11 mouse cellular contexts compared by ENCODE assay signal in the genomic region with DNA sequence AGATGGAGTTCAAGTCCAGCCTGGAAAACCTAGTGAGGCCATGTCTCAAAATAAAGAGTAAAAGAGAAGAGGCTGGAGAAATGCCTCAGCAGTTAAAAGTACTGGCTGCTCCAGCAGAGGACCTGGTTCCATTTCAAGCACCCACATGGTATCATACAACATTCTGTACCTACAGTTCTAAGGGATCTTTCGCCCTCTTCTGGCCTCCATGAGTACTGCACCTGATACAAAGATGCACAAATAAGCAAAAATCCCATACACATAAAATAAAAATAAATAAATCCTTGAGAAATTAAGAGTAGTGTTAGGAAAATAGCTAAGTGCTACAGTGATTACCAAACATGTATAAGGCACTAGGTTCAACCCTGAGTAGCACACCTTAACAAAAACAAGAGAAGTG. TPM values are rescaled to one million over a fixed set of nuclear protein-coding genes. Genes with fewer than 3 reads are reported as not detected.
A peak's percentile ranks its signal among the peaks of the same experiment; 100 is the strongest.
DNase-seq lines count a peak whose midpoint lies in the region; ATAC-seq and TF ChIP-seq lines count a peak whose summit lies in the region.
"Had no signal": no experiment of that assay in that cellular context is flagged by ENCODE, and none has a peak within 500 bp of the region (broad histone marks: within the 10 kb centered on the region; RNA-seq: fewer than 3 reads in every experiment).

No protein-coding gene starts in this region.

- no peak for ATAC-seq in intestine, postnatal 0 days
- no peak for ATAC-seq in intestine, embryonic 16.5 days
- no peak for ATAC-seq in liver, postnatal 0 days

- no peaks in the 10 kb centered on the region for H3K4me1 ChIP-seq in intestine, postnatal 0 days (replicated peaks; ENCODE audit: control insufficient read depth, insufficient read depth, low read length)
- peaks cover 3% of the 10 kb centered on the region; the same call in 1 of the 2 replicates for H3K4me1 ChIP-seq in intestine, embryonic 16.5 days (ENCODE audit: control insufficient read depth, insufficient read depth, low read length)
- H3K4me1 ChIP-seq in liver, postnatal 0 days (ENCODE audit: insufficient read depth): peaks cover 9% of the 10 kb centered on the region; the same call in 1 of the 2 replicates

- H3K27me3 ChIP-seq in intestine, postnatal 0 days (replicated peaks; ENCODE audit: control insufficient read depth, insufficient read depth, low read length): no peaks in the 10 kb centered on the region
- no peaks in the 10 kb centered on the region for H3K27me3 ChIP-seq in intestine, embryonic 16.5 days (replicated peaks; ENCODE audit: control insufficient read depth, insufficient read depth, low read length)
- H3K27me3 ChIP-seq in liver, postnatal 0 days (ENCODE audit: insufficient read depth, low read length): peaks cover 4% of the 10 kb centered on the region; the same call in 1 of the 2 replicates
- H3K27me3 ChIP-seq: heart, embryonic 13.5 days had no signal

- no peak for TF ChIP-seq EP300 in liver, postnatal 0 days (IDR thresholded peaks at IDR 0.05; ENCODE audit: low read depth)

- H3K4me2 ChIP-seq in intestine, postnatal 0 days (replicated peaks; ENCODE audit: low read depth): no peak overlapping the region
- H3K4me2 ChIP-seq in intestine, embryonic 16.5 days (ENCODE audit: low read depth, low read length): no peak overlapping the region
- H3K4me2 ChIP-seq in liver, postnatal 0 days (ENCODE audit: low read depth, low read length): no peak overlapping the region
- H3K4me2 ChIP-seq: embryonic facial prominence, embryonic 12.5 days; heart, embryonic 13.5 days; lung, embryonic 15.5 days had no signal

- TF ChIP-seq CTCF in intestine, postnatal 0 days (IDR thresholded peaks at IDR 0.05; ENCODE audit: low read depth): peak; percentile 71
- TF ChIP-seq CTCF in liver, postnatal 0 days (IDR thresholded peaks at IDR 0.05; ENCODE audit: low read depth): peak; percentile 71

- H3K9ac ChIP-seq in intestine, postnatal 0 days (ENCODE audit: low read depth, low read length): no peak overlapping the region
- H3K9ac ChIP-seq in intestine, embryonic 16.5 days (ENCODE audit: low read depth, low read length): no peak overlapping the region
- H3K9ac ChIP-seq in liver, postnatal 0 days (replicated peaks): no peak overlapping the region
- H3K9ac ChIP-seq: embryonic facial prominence, embryonic 12.5 days; heart, embryonic 13.5 days; lung, embryonic 15.5 days had no signal

- H3K4me3 ChIP-seq in intestine, postnatal 0 days (ENCODE audit: low read depth, low read length): no peak overlapping the region
- H3K4me3 ChIP-seq in intestine, embryonic 16.5 days (ENCODE audit: low read length): no peak overlapping the region
- H3K4me3 ChIP-seq in liver, postnatal 0 days (ENCODE audit: low read depth, low read length): no peak overlapping the region
- H3K4me3 ChIP-seq: embryonic facial prominence, embryonic 12.5 days; heart, embryonic 13.5 days; lung, embryonic 15.5 days had no signal

- no peaks in the 10 kb centered on the region for H3K9me3 ChIP-seq in intestine, postnatal 0 days (ENCODE audit: control insufficient read depth)
- peaks cover 4% of the 10 kb centered on the region for H3K9me3 ChIP-seq in intestine, embryonic 16.5 days (ENCODE audit: control insufficient read depth, low read length)
- H3K9me3 ChIP-seq in liver, postnatal 0 days (ENCODE audit: low read length): peaks cover 3% of the 10 kb centered on the region
- H3K9me3 ChIP-seq: lung, embryonic 15.5 days had no signal

- DNase-seq in 416B (ENCODE audit: low read depth) (peak; percentile 34), ES-CJ7 (ENCODE audit: low read depth, low spot score) (peak; percentile 63), MN1 (ENCODE audit: low spot score) (no peak)
- DNase-seq in liver, postnatal 0 days: no peak
- DNase-seq in cerebellum, postnatal 4 days (ENCODE audit: low spot score in 2 of 2): no peak
- DNase-seq: layer of hippocampus, postnatal 36 days had no signal

- 61% methylated on average over 1 of the region's 1 CpGs for WGBS in intestine, postnatal 0 days
- 47% methylated on average over 1 of the region's 1 CpGs for WGBS in intestine, embryonic 16.5 days
- 60% methylated on average over 1 of the region's 1 CpGs for WGBS in liver, postnatal 0 days (ENCODE audit: insufficient replicate concordance)

- H3K27ac ChIP-seq in intestine, postnatal 0 days (ENCODE audit: low read depth, low read length): no peak overlapping the region
- no peak overlapping the region for H3K27ac ChIP-seq in intestine, embryonic 16.5 days (ENCODE audit: low read length)
- H3K27ac ChIP-seq in liver, postnatal 0 days (ENCODE audit: low read depth): no peak overlapping the region
- H3K27ac ChIP-seq: embryonic facial prominence, embryonic 12.5 days; heart, embryonic 13.5 days; lung, embryonic 15.5 days had no signal

- no peaks in the 10 kb centered on the region for H3K36me3 ChIP-seq in intestine, postnatal 0 days (ENCODE audit: control insufficient read depth, insufficient read depth)
- no peaks in the 10 kb centered on the region; the same call in 1 of the 2 replicates for H3K36me3 ChIP-seq in intestine, embryonic 16.5 days (ENCODE audit: control insufficient read depth, insufficient read depth, low read length)
- H3K36me3 ChIP-seq in liver, postnatal 0 days (replicated peaks; ENCODE audit: insufficient read depth, low read length): no peaks in the 10 kb centered on the region
- H3K36me3 ChIP-seq: embryonic facial prominence, embryonic 12.5 days; heart, embryonic 13.5 days; lung, embryonic 15.5 days had no signal

RNA-seq across cellular contexts. Expression of gene Dpf3, which starts 4.1 kb away (rescaled TPM):
- 5.1 and 5.9 TPM in 2 replicates for polyA plus RNA-seq in intestine, postnatal 0 days (2015; fragmentation: Nextera tagmentation; extraction: Ambion mirVana)
- polyA plus RNA-seq in intestine, embryonic 16.5 days (2015; fragmentation: Nextera tagmentation; extraction: Ambion mirVana): 7.4 and 8.0 TPM in 2 replicates
- 4.5 and 7.5 TPM in 2 replicates for polyA plus RNA-seq in liver, postnatal 0 days (2015; fragmentation: Nextera tagmentation; extraction: Ambion mirVana)

RNA-seq across cellular contexts. Expression of gene Dcaf4, which starts 28.7 kb away (rescaled TPM):
- polyA plus RNA-seq in intestine, postnatal 0 days (2015; fragmentation: Nextera tagmentation; extraction: Ambion mirVana): 7.3 and 7.4 TPM in 2 replicates
- 24.6 and 29.5 TPM in 2 replicates for polyA plus RNA-seq in intestine, embryonic 16.5 days (2015; fragmentation: Nextera tagmentation; extraction: Ambion mirVana)
- 6.8 and 8.0 TPM in 2 replicates for polyA plus RNA-seq in liver, postnatal 0 days (2015; fragmentation: Nextera tagmentation; extraction: Ambion mirVana)

Comparison
In these comparisons a context has a peak if more than half of its experiments do, and no peak if none do; other contexts are left out.
1. DNase-seq: peak in 416B (single experiment) and ES-CJ7 (single experiment); none in liver, postnatal 0 days (single experiment), MN1 (single experiment) and cerebellum, postnatal 4 days (0 of 2).